Mouse (Mus musculus): ENCODE results near the gene Ndufb8. TPM values are rescaled to one million over a fixed set of nuclear protein-coding genes. Genes with fewer than 3 reads are reported as not detected.

The Ndufb8 gene
- polyA plus RNA-seq, 1 experiment: 800 TPM

- no peak for DNase-seq (ENCODE audit: low read depth)
These were observed 25.2 kb downstream of the Ndufb8 start for GRCm38 (mm10) chr19:44530018-44530417.

- no peak for DNase-seq (ENCODE audit: low read depth)
These were observed 29.6 kb downstream of the Ndufb8 start for GRCm38 (mm10) chr19:44525551-44526205.

GRCm38 (mm10) chr19:44519152-44519551 is 36.1 kb downstream of the Ndufb8 start:
- no peak for DNase-seq (ENCODE audit: low read depth)

GRCm38 (mm10) chr19:44517996-44518768 is 37.1 kb downstream of the Ndufb8 start:
- DNase-seq (ENCODE audit: low read depth): no peak

GRCm38 (mm10) chr19:44515769-44516168 is 39.5 kb downstream of the Ndufb8 start:
- DNase-seq (ENCODE audit: low read depth): no peak

GRCm38 (mm10) chr19:44514521-44515451 is 40.5 kb downstream of the Ndufb8 start:
- no peak for DNase-seq (ENCODE audit: low read depth)

GRCm38 (mm10) chr19:44513921-44514482 is 41.2 kb downstream of the Ndufb8 start:
- no peak for DNase-seq (ENCODE audit: low read depth)

- DNase-seq (ENCODE audit: low read depth): no peak
These were observed 42.0 kb downstream of the Ndufb8 start for GRCm38 (mm10) chr19:44513054-44513833.

- no peak for DNase-seq (ENCODE audit: low read depth)
These were observed 42.6 kb downstream of the Ndufb8 start for GRCm38 (mm10) chr19:44512601-44513000.

GRCm38 (mm10) chr19:44511451-44512231 is 43.6 kb downstream of the Ndufb8 start:
- DNase-seq (ENCODE audit: low read depth): no peak

GRCm38 (mm10) chr19:44510534-44511175 is 44.6 kb downstream of the Ndufb8 start:
- no peak for DNase-seq (ENCODE audit: low read depth)

GRCm38 (mm10) chr19:44502741-44503140 is 52.5 kb downstream of the Ndufb8 start:
- no peak for DNase-seq (ENCODE audit: low read depth)

- DNase-seq (ENCODE audit: low read depth): no peak
These were observed 53.3 kb downstream of the Ndufb8 start for GRCm38 (mm10) chr19:44501925-44502324.

- no peak for DNase-seq (ENCODE audit: low read depth)
These were observed 55.0 kb downstream of the Ndufb8 start for GRCm38 (mm10) chr19:44500240-44500639.

- DNase-seq (ENCODE audit: low read depth): no peak
These were observed 56.3 kb downstream of the Ndufb8 start for GRCm38 (mm10) chr19:44498936-44499335.

Measured in gonadal fat pad, adult 2 months (tissue).